Mouse (Mus musculus) kidney, adult 18-20 months (tissue): ENCODE measurements around the gene Vdac2.

Experiments used
- DNase-seq: peaks from one replicate; pipeline ENCODE4 v3.0.0; 2021

Gene Vdac2

DNA sequence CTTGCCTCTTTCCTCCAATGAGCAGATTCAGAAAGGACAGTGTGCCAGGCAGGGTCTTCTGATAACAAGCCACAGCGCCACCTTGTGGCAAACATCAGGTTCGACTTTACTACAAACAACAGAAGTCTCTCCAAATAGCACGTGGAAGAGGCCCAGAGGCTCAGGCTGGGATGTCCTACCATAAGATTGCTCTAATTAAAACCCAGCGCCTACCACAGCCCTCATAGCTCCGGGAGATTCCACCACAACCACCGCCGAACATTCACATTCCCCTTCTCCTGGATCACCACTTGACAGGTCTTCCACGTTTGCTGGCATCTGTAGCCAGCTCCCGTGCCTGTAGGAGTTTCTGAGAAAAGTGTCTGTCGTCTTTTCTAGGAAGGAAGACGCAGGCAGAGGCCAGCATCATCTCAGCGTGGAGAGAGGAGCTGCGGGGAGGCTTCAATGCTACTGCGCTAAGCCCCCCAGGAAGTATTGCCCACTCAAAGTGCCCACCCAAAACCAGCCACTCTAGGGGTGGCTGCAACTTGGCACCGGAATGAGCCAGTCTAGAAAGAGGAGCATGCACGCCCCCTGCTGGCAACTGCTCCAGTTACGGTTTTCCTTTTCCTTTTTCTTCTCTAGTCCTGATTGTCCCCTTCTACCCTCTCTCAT lies 28.5 kb downstream of the Vdac2 start:
- DNase-seq: peak; percentile 75

DNA sequence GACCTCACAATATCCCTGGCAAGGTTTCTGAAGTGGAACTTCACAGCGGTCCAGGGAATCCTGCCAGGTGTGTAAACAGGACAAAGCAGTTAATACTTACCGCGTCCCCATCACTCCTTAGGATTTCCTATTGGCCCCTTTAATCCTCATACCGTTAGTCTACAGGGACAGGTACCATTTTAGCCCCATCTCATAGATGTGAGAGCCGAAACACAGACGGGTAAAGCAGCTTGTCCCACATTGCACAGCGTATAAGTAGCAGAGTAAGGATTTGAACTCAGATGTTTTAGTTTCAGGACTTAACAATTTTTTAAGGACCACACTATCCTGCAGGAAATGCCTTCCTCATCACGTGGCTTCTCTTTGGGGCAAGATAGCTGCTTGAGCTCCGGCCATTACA lies 29.2 kb downstream of the Vdac2 start:
- no peak for DNase-seq

DNA sequence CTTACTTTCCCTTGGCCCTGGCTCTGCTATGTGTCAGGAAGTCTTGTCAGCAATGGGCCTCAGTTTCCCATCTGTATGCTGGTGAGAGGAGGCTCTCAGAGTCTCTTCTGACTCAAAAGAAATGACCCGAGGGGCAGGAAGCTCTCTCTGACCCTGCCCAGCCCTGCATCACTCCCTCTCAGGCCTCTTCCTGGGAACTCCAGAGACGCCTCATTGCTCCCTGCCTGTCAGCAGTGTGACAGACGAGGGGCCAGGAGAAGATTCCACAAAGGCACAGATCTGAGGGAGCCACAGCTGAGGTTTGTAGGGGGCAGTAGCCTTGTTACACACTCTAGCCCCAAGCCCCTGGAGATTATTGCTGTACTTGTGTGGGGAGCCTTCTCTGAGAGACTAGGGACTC lies 30.9 kb downstream of the Vdac2 start:
- no peak for DNase-seq

DNA sequence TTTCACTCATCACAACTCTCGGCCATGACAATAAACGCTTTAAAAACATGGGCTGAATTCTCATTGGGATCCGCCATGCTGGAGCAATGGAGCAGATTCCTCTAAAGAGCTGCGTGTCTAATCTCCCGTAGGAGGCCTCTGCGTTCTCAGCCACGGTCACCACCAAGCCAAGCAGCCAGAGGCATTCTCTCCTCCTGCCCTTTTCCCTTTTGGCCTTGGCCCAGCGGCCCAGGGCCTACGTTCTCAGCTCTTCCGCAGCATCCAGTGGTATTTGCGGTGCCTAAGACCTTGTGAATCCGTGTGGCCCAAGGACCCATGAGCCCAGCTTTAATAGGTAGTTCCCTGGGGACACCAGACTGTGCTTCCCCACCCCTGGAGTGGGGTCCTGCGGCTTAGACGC lies 31.8 kb downstream of the Vdac2 start:
- no peak for DNase-seq

DNA sequence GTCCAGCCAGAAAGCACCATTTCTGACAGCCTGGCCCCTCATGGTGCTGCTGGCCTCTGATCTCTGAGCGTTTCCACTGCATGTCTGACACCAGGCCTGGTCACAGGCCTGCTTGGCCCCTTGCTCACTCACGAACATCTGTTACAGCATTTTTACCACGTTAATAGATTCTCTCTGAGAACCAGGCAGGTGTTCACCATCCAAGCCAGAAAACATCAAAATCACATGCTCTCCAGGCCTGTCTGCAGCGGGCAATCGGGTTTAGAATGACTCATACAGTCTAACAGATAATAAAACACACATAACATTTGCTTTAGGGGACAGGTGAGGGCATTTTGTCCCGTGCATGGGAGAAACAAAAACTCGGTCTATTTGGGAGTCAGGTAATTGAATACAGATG lies 41.3 kb downstream of the Vdac2 start:
- DNase-seq: no peak

DNA sequence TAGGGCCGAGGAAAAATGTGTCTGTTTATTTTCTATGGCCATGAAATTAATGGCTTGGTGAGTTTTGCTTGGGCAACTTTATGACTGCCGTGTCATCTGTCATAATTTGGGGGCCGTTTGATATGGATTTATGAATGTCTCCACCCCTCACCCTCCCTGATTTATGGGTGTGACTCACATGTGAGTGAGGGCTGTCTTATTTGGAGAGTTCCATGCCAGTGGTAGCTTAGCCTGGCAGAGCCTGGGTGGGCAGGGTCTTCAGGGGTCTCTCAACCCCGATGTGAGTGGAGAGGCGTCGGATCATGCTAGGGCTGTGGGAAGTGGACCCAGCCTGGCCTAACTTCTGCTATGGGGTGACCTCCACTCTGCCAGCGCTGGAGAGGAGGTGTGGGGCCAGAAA lies 41.8 kb downstream of the Vdac2 start:
- DNase-seq: no peak

DNA sequence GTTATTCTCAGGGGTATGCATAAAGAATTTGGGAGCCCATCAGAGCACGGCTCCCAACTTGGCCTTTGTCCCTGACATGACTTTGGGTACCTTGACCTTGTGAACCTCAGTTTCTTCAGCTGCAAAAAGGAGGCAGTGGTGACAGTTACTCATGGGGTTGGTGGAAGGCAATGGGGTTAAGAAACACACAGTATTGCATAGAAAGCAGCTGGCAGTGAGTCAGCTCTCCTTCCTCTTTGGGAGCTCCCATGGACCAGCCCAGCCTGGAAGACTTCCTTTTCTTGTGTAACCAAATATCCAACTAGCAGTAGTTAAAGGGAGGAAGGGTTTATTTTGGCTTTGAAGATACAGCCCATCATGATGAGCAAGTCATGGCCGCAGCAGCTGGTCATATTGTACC lies 65.4 kb downstream of the Vdac2 start:
- no peak for DNase-seq

DNA sequence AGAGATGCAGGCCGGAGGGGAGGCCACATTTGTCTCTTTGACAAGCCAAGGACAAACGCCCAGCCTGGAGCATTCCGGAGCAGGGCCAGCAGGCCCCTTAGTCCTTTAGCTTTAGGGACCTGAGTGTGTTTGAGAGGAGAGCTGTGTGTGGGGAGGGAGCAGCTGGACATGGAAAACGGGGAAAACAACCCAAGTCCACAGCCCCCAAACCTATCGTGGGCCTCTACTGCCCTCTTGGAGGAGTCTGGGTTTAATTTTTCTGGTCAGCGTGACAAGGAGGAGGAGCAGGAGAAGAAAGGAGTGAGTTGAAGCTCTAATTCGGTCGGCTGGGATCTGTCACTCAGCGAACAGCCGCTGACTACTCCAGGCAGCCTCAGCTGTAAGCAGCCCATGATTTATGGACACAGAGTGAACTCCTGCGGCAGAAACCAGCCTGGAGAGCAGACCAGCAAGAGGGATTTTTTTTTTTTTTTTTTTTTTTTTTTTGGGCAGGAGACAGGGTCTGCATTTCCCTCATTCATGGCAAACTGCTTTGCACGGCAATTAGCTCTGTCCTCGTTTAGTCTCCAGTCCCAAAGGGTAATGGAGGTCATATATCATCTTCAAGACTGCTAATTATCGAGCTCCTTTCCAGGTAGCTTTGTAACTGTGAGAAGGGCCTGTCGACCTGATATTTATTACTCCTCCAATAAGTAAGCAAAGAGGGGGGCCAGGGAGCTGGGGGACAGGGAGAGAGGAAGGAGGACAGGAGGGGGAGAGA lies 66.7 kb downstream of the Vdac2 start:
- DNase-seq: no peak

DNA sequence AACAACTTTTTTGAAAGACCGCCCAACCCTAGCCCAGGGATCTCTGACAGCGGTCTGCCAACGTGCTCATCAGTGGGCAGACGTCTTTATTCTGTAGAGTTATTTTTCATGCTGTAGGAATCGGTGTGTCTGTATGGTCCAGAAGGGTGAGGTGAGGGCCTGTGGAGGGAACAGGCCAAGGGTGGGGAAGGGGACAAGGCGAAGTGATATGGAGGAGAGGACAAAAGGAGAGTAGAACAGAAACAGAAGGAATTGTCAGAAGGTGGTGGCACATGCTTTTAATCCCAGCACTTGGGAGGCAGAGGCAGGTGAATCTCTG lies 67.3 kb downstream of the Vdac2 start:
- no peak for DNase-seq
